Mouse (Mus musculus) erythroblast, adult 5-6 weeks (primary cell): ENCODE measurements around the gene Mdfi. TPM values are rescaled to one million over a fixed set of nuclear protein-coding genes. Genes with fewer than 3 reads are reported as not detected.
"Not testable (repeated sequence)": the region's sequence is repeated elsewhere in the genome, so short reads cannot be mapped to it uniquely, and the experiment has no call there.

Experiments used
- ATAC-seq: replicated peaks from 2 replicates; pipeline ENCODE4 v1.8.0; 2016; ENCODE audit warnings: moderate number of reproducible peaks, mild to moderate bottlenecking, moderate TSS enrichment, inconsistent platforms; ENCODE audit not compliant: poor library complexity, low FRiP score, severe bottlenecking
- total RNA-seq, 2 experiments: library from RNA; stranded (forward) in 1 of 2; stranded (reverse) in 1 of 2; fragments of 150-400 nt in 1 of 2; fragments of 200-764, 138-1000 nt in 1 of 2; gene quantifications; 2 replicates each; pipeline versions ENCODE4 v1.2.3 to v1.2.4; 2015 to 2017; ENCODE audit warnings: low replicate concordance in 2 of 2

Gene Mdfi
- total RNA-seq (2015; ENCODE audit: low replicate concordance), result not detected in 2 replicates
- total RNA-seq (2017; ENCODE audit: low replicate concordance), result not detected in 2 replicates

DNA sequence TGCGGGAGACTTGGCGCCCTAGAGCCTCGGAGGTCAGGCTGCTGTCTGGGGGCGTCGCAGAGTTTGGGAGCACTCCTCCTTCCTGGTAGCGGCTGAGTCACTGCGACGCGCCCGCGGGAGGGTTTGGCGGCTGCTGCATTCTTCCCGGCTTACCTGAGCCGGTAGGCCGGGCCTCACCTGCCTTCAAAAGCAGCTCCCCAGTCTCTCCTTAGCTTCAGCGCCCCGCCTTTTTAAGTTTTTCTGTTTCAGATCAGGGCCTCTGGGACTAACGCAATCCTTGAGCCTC, at the start of gene Mdfi:
Gene Mdfi, minus strand, starts transcription at position 210 of the 286 bp plus-strand sequence.
- ATAC-seq, result no peak

DNA sequence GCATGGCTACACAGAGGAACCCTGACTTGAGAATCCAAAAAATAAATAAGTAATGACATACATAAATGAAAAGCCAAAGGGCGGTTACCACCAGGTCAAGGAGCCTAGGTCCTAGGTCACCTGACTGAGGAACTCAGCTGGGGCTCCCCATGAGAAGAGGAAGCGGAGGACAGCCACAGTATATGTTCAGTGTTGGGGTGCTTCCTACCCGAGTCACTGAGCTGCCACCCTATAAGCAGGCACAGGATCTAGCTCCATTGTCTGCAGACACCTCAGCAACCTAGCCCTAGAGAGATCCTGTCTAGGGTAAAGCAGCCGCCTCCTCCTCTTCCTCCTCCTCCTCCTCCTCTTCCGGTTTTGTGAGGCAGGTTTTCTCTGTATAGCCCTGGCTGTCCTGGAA, 48.6 kb upstream of the Mdfi start:
- no peak for ATAC-seq

DNA sequence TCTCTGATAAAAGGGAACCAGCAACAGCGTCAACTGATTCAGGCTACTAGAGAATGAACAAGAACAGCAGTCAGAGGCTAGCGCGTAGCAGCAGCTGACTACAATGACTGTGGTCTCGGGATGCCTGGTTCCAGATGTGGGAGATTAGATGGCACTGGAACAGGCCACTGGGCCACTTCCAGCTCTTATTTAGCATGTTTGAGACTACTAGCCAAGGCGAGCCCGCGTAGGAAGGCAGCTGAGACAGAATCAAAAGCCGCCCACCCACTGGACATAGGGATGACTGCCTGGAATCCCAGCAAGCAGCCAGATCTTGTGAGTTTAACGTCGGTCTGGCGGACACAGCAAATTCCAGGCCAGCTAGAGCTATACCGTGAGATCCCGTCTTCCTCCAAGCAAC, 46.8 kb upstream of the Mdfi start:
- ATAC-seq, result no peak

DNA sequence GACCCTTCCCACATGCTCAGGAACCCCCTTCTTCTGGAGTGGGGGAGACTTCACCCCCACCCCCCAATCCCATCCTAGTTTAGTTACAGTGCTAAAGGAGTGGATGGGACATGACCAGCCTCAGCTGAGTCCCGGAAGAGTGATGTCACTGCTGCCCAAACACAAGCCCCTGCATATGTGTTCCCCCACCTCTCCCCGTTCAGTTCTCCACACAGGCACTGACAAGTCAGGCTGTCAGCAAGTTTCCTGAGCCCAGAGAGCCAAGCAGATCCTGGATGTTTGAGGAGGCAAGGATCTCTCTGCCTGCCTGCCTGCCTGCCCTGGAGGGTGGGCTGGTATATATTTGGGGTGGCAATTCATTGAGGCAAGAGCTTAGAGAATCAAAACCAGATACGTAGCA, 44.7 kb upstream of the Mdfi start:
- no peak for ATAC-seq

DNA sequence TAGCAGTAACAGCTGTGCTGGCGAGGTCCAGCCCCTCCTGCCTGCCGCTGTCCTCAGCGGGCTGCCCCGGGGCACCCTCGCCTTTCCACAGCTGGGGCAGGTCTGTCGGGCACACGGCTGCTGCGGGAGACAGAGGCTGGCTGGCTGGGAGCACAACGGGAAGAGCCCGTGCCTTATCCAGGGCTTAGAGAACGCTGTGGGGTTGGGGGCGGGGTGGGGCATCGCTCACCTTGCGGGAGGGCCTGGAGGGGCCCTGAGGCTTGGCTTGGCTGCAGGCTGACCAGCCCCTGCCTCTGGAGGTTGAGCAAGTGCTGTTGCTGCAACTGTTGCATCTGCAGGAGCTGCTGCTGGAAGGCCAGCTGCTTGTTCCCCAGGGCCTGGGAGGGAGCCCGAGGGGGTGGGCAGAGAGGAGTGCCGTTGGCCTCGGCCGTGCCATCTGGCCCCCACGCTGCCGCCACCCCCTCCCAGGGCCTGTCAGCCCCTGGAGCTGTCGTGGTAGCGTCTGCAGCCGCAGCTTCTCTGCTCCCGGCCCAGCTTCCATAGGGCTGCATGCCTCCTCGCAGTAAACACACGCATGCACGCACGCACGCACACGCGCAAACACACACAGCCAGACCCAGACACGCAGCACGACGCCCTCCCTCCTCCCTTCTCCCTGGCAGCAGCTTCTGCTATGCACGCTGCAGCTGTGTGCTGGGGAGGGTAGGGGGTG, 44.0 kb upstream of the Mdfi start:
- ATAC-seq, result no peak

DNA sequence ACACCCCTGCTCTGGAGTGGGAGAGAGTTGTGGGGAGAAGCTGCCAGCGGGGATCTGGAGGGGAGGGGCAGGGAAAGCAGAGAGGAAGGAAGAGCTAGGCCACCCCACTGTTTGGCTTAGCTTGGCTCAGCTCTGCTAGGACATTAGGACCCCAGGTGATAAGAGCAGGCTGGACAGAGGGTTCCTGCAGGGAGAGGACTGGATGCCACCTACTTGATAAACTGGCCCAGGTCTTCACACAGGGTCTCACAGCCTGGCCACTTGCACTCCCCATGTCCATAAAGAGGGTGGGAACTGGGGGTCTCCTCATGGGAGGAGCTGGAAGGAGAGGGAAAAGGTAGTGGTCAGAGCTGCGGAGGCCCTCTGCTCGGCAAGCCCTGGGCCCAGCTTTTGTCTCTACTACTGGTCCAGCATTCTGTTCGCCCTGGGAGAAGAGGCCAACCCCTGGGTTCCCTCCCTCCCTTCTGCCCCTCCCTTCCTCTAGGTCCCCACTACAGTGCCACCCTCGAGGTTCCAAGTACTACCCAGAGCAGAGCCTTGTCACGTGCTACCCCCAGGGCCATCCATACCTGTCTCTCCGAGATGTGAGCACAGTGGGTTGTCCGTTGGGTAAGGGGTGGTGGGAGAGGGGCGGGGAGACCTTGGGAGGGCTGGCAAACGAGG, 43.4 kb upstream of the Mdfi start:
- ATAC-seq, result no peak

DNA sequence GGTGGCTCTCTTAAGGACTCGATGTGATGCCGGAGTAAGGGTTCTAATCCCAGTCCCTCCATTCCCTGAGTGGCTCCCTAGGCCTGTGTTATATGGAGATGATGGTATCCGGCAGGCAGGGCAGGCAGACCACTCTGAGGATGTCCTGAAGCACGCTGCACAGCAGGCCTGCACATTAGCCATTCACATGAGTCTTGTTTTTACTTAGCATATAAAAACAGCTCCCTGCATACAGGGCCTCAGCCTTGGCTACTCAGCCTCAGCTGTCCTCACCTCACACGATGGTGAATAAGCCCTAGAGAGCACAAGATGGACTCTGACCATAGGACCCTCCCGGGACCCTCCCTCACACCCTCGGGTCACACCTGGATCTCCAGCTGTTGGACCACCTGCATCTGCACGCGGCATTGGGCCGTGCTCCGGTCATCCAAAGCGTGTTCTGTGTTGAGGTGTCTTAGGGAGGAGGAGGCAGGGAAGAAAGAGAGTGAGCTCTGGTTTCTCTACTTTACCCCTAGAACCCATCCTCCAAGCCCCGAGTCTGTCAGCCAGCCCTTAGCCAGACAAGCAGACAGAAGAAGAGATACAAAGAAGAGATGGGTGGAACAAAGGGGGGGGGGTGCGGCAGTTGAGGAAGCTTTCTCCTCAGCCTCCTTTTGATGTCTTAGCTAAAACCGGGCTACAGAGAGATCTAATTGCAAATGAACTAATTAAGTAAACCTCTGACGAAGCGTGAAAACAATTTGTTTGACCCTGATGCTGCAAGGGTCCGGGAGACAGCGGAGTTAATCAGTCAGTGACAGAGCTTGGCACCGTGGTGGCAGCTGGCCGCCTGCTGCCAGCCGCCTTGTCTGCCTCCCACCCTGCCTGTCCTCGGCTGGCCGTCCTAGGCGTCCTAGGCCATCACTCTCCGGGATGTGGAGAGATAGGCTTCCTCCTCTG, 42.6 kb upstream of the Mdfi start:
- ATAC-seq, result no peak

DNA sequence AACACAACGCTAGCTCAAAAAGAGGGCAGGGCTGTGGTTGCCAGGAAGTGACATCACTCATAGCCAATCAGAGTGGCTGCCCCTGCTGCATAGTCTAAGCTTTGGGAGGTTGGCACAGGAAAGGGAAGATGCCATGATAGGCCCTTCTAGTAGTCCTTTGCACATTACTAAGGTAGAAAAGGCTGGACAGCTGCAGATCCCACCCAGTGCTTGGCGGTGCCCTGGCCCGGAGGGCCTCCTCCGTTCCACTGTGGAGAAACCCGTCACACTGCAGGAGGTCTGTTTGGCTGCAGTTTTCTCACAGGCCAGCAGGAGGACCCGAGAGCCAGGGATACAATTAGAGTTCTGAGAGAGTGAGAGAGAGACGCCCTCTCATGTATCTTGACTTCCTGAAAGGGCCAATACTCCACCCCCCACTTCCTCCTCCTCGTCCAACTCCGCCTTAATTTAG, 38.9 kb upstream of the Mdfi start:
- peak; percentile 83 for ATAC-seq

DNA sequence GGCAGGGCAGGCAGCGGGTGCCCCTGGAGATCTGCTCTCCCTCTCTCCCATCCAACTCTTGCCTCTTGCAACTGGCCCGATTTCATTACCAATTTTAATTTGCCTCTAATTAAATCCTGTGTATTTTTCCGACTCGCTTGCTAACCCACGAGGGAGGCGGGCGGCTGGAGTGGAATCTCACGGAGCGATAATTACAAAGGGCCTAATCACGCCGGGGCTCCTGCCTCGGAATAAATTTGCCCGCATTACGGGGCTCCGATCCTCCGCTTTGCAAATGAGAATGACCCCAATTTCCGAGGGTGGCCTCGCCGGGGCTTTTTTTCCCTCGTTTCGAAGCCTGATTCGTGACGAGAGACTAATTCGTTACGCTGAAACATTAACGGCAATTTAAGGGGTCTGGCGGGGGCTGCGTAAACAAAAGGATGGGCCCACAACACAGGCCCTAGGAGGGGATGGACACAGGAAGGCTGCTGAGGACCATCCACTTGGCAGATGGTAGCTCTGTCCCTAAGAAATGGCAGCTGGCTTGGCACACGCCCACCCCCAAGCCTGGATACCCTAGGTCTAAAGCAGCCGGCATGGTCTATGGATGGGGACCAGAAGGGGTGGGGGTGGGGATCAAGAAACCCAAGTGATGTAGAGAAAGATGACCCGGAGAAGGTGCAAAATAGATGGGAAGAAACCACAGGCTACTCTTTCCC, 38.0 kb upstream of the Mdfi start:
- no peak for ATAC-seq

DNA sequence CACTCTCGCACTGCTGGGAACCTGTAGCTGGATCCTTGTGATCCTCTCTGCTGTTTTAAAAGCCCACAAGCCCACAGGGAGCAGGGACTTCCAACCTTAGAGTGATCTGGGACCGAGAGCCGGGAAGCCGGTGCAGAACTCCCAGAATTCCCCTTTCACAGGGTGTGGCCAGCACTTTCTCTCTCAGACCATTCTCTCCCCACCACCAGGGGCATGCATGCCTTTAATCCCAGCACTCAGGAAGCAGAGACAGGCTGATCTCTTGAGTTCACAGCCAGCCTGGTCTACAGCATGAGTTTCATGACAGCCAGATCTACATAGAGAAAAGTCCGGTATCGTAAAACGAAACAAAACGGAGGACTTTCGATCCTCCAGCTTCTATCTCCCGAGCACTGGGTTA, 35.4 kb upstream of the Mdfi start:
- no peak for ATAC-seq

DNA sequence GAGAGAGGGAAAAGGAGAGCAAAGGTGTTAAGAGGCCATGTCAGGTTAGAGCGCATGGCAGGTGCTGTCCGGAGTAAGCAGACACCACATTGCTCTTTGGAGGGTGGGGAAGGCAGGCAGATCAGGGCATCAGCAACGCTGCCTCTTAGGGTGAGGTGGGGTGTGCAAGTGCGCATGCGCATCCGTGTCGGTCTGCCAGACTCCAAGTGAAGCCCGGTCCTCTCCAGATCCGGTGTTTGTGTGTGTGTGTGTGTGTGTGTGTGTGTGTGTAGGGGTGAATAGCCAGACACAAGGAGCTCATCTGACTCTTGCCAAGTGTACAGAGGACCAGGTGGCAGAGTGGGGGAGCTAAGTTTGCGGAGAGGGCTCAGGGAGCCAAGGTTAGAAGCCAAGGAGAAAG, 31.5 kb upstream of the Mdfi start:
- no peak for ATAC-seq

DNA sequence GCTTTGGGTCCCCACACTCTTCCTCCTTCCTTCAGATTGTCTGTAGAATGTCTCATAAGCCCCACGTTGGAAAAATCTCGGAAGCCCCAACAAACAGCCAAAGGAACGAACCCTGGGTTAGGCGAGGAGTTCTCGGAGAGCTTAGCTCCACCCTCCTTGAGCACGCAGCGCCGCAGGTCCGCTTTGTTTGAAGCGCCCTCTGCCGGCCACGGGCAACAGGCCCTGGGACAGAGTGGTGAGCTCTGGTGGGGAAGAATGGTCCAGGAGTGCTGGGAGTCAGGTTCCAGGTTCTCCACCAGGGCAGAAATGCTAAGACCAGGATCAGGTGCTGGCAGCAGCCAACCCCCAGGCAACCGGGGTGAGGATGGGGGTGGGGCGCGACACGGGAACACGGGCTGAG, 30.0 kb upstream of the Mdfi start:
- ATAC-seq, result peak; percentile 83

DNA sequence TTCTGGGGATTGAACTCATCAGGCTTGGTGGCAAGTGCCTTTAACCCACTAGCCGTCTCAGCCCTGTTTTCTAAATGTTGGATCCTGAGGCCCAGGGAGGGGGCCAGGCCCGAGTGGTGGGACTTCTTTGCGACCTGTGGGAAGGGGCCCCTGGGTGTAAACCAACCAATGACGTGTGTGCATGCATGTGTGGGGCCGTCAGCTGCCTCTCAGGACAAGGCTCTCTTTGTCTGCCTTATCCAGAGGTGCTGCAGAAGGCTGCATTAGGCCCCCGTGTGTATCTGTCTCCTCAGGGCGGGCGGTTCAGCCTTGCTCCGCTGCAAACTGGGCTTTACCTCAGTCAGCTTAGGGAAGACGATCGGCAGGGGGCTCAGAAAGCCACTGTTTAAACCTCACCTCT, 28.9 kb upstream of the Mdfi start:
- no peak for ATAC-seq

DNA sequence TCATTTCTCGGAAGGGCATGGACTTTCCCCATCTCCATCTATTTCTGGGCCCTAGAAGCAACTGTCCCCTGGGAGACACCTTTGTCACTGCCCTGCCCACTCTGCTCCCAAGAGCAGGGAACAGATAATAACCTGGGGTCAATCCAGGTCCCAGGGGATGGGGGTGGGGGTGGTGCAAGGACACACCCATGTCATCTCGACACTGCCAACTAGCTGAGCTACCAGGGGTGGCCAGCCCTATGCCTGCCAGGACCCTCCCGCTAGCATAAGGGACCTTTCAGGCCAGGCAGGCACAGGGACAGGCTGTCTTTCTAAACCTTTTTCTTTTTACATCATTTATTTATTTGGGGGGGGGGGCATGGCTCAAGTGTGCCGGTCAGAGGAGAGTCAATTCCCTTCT, 28.5 kb upstream of the Mdfi start:
- ATAC-seq, result no peak

DNA sequence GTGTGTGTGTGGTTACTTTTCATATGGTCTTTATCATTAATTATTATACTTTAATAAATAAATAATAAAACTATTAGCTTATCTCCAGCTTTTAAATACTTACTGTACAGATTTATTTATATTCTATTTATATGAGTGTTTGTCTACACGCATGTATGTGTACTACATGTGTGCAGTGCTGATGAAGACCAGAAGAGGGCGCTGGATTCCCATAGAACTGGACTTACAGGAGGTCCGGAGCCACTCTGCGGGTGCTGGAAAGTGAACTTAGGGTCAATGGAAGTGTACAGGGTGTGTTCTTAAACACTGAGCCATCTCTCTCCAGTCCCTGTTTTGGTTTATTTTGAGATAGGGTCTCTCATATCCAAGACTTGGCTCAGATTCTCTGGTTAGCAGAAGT, 21.1 kb upstream of the Mdfi start:
- ATAC-seq, result no peak

DNA sequence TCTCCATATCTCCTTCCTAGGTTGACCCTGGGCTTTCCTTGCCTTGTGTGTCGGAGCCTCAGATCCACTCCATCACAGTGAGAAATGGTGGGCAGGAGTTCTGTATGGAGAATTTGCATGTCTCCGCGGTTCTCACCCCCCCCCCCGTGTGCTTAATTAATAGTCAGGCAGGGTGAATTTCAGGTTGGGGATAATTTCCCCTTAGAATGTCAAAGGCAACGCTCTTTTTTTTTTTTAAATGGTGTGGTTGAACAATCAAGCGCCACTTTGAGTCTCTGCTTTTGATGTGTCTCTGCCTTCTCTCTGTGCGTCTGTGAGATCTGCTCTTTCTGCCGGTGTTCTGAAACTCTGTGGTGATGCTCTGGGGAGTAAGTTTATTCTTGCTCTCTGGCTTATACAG, 20.4 kb upstream of the Mdfi start:
- ATAC-seq, result no peak

DNA sequence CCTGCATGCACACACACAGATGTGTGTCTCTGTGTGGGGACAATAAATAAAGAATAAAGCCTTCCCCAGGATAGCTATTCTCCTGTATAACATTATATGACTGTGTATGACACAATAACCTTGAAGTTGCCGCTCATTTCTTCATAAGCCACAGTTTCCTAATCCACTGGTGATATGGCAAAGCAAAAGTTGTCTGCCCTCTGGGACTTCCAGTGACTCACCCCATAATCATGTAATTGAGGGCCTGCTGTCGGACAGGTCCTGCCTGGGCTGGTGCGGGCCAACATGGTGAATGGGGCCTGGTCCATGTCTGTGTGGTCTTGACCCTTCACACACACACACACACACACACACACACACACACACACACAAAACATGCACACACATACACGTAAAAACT, 19.3 kb upstream of the Mdfi start:
- ATAC-seq, result no peak

DNA sequence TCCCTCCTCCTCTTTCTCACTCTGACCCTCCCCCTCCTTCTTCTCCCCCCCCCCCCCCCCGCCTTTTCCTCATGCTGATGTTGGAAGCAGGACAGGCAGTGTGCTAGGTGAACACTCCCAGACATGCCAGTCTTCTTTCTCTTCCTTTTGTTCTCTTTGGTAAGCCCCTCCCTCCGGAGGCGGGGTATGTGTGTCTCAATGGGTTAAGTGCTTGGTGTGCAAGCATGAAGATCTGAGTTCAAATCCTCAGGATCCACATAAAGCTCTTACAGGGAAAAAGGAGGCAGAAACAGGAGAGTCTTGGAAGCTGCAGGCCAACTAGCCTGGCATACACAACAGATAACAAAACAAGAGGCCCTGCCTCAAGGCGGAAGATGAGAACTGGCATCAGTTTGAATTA, 18.8 kb upstream of the Mdfi start:
- no peak for ATAC-seq

DNA sequence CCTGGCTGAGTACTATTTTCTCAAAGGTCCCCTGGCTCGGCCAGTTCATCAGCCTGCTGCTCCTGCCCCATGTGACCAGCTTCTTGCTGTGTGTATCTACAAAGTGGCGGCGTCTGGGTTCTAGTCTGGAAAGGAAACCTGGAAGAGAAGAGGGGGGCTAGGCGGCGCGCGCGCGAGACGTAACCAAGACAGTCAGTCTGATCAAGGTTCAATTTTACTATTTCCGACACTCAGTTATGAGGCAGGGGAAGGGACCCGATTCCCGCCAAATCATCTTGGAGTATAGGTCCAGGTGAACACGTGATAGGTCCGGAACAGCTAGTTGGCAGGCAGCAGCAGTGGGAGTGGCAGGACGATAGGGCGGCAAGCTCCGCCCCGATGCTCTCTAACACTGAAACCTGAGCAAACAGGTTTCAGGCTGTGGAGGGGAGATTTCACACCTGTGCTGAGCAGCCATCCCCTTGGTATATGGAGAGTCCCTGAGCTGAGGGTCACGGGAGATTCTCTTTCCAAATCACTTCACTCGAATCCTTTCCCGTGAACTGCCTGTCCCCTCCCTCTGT, 17.4 kb upstream of the Mdfi start:
- not testable (repeated sequence) for ATAC-seq
